Mouse (Mus musculus) kidney, adult 11 months (tissue): ENCODE data around the gene Rap1b.

Experiments used
- DNase-seq: peaks from one replicate; pipeline ENCODE4 v3.0.0; 2022

Rap1b gene

DNA sequence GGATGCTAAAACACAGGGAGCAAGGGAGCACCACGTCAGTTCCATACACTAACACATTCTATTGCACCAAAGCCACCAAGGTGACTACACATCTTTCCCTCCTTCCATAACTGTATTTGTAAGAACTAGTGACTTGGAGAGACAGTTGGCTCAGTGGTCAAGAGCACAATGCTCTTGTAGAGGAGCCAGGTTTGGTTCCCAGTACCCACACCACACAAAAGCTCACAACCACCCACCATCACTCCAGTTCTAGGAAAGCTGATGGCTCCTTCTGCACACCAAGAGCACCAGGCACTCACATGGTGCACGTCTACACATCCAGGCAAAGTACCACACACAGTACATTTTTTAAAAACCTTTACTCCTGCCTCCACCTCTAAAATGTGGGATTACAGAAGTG is 63.8 kb downstream of the Rap1b start:
- DNase-seq, result no peak

DNA sequence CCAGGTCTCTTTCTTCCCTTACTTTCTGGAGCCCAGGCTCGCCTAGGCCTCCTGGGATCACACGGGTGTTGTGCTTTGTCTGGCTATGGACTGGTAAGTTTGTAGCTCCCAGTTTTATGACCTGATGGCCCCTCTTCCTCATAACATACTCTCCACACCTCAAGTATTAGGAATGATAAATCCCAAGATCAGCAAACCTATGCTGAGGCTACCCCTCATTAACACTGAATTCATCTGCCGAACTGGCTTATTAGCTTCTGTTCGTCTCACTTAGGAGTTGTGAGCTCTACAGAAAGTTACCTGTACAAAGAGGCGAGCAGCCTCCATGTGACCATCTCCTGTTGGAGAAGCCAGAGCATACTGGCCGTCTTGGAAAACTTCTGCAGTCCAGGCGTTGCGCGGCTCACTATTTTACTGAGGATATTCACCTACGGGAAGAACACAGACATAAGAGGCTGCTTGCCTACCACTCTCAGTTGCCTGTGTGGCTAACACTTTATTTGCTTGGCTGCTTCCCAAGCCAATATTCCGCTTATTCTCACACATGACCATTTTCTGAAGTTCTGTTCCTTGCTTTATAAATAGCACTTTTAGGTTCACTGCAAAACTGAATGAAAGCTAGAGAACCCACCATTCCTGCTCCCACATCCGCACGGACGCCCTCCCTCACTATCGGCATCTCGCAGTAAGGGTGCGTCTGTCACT is 64.7 kb downstream of the Rap1b start:
- DNase-seq, result no peak

DNA sequence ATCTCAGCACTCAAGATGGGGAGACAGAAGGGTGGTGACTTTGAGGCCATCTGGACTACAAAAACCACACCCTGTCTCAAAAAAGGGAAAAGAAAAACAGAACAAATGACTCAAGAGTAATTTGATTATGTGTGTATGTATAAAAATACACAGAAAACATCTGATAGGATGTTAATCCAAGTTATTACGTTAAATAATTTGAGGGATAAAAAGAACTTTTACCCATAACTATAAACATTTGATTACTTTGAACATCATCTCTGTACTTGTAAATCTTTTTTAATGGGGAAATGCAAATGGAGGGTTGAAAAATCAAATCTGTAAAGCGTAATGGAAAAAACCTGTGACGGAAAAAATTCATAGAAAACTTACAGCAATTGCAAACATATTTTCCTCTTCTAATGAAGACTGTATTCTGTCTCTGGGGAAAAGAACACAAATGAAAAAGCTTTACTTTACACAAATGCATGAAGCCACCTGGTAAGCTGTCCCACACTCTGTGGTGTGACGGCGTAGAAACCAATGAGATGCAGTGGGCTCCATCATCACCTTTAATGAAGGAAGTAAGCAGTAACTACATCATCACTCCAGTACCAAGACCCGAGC is 65.4 kb downstream of the Rap1b start:
- DNase-seq, result no peak

DNA sequence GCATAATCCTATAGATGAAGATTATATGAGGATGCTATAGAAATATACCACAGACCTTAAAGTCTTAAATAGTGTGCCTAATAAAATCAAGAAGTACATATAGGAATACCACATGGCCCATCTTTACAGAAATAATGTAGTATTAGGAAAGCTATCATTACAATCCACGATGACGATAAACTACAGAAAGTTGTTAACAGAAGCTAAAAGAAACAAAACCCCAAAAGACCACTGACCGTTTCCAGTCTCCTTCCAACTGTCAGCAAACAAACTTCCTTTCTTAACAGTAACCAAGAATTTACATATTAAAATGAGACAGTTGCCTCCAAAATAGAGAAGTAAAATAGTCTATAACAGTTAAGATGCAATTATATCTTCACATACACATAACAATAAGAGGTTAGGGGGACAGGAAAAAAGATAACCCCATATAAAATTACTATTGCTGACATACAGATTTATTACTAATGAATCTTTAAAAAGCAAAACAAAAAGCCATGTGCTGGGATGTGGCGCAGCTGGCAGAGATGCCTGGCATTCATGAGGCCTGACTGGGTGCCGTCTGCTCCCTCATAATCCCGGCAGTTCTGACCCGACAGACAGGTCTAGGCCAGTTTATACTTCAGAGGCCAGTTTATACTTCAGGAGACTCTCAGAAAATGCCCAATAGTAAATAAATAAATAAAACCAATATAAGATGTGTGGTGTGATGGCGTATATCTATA is 66.1 kb downstream of the Rap1b start:
- no peak for DNase-seq

DNA sequence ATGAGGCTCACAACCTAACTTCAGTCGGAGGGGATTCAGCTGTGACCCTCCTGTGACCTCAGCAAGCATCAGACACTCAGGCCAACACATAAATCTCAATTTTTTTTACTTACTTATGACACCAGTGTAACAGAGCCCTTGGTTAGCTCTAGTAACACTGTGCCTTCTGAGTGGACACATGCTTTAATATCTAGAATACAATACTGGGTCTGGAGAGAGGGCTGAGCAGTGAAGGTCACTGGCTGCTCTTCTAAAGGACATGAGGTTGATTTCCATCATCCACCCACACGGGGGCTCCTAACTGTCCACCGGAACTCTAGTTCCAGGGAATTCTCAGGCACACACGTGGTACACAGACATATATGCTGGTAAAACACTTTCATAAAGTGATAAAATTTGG is 66.9 kb downstream of the Rap1b start:
- DNase-seq, result no peak

DNA sequence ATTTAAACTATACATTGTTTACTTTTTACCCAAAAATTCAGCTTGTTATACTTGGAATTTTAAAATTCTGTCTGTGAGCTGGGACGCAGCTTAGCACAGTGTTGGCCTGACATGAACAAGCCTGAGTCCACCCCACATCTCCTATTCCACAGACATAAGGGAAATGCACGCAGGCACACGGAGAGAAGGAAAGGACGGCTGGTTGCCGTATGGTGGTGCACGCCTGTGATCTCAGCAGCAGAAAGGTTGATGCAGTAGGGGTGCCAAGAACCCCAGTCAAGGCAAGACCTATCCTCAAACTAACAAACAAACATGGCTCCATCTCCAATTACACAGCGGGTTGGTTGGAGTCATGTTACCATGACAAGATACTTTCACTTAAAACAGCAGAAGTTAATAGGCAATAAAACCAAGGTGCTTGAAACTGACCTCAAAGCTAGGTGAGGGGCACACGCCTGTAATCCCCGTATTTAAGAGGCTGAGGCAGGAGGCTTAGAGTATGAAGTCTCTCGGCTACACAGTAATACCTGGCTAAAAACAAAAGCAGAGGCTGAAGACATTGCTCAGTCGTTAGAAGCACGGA is 67.4 kb downstream of the Rap1b start:
- no peak for DNase-seq

DNA sequence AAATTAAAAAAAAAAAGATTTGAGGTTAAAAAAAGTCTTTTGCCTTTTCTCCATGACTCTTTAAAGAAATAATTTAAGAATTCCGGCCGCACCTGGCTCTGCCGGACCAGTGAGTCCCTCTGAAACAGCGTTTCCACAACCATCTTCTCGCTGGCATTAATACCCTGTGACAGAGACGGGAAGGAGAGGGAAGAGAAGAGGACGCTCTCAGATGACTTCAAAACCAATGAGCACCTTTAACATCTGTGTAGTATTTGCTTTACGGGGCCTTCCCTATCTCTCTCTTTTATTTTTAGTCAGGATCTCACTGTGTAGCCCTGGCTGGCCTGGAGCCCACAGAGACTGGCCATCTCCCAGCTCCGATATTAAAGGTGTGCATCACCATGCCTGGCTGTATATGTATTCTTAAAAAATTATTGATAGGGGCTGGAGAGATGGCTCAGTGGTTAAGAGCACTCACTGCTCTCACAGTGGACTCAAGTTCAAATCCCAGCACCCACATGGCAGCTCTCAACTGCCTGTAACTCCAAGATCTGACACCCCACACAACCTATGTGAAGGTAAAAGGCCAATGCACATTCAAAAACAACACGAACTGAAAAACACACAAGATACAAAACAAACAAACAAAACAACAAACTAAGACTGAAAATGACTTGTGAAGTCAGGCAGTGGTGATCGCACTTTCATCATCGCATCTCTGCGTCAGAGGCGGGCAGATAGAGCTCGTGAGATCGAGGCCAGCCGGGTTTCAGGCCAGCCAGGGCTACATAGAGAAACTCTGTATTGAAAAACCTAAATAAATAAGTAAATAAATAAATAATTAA is 68.1 kb downstream of the Rap1b start:
- no peak for DNase-seq

DNA sequence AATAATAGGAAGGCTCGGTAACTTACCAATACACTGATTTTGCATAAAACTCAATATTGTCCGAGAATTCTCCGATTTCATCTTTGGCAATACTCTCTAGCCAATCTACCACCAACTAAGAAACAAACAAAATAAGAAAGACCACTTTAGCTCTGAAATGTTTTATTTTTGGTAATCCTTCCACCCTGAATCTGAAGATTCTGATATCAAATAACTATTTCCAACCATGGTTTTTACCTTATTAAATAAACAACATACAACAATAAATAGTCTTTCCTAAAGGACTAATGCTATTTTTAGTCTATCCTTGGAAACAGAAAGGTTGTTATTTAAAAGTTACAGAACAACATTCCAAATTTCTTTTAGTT is 68.7 kb downstream of the Rap1b start:
- no peak for DNase-seq

DNA sequence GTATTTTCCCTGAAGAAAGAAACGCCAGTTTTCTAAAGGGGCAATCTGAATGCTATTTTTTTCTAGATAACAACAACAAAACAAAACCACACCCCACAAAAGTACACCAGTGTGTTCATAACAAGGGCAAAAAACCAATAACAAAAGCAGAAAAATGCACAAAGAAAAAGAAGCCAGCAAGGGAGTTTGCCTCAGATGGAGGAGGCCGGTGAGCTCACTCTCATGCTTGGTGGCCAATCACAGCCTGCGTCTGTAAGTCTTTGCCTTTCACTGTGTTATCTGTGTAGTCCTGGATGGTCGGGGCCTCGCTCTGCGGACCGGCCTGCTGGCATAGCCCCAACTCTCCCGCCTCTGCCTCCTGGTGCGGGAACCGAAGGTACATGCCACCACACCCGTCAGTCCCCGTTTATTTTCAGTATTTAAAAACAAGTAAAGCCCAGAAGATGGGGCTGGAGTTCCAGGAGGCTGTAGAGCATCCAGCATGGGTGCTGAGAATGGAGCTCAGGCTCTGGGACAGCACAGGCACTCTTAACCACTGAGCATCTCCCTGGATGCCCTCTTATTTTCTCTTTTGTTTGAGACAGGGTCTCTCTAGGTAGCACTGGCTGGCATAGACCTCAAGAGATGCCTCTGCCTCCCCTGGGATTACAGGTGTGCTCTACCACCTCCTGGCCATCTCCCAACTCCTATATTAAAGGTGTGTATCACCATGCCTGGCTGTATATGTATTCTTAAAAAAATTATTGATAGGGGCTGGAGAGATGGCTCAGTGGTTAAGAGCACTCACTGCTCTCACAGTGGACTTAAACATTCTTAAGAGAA is 69.3 kb downstream of the Rap1b start:
- DNase-seq, result no peak

DNA sequence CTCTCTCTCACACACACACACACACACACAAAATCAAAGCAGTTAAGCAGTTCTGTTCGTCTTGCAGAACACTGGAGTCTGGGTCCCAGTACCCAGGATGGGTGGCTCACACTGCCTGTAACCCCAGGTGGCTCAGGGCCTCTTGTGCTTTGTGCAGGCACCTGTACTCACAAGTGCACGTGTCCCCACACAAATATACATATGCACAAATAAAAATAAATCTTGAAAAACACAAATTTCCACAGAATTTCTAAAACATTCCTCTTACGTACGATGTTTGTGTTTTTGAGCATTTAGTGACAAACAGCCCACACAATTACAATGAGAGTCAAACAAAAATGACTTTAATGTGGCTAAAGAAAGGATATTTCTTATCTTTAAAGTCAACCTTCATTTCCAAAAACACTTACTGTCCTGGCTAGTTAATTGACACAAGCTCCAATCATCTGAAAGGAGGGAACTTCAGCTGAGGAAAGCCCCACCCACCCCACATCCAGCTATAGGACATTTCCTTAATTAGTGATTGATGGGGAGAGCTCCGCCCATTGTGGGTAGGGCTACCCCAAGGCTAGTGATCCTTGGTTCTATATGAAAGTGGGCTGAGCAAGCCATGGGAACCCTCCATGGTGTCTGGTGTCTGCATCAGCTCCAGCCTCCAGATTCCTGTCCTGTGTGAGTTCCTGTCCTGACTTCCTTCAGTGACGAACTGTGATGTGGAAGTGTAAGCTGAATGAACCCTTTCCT is 70.3 kb downstream of the Rap1b start:
- no peak for DNase-seq

DNA sequence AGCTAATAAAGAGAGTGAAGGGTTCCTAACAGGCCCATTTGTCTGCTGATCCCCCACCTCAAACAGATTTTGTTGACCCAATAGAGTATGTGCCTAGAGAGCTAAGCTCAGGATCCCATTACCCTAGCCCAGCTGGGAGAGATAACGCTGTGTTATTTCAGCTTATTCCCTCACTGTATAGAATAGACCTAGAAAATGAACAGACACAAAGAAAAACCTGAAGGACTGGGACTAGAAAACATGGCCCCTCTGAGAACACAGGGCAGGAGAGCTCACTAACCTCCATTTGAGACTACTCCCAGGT is 71.1 kb downstream of the Rap1b start:
- no peak for DNase-seq

DNA sequence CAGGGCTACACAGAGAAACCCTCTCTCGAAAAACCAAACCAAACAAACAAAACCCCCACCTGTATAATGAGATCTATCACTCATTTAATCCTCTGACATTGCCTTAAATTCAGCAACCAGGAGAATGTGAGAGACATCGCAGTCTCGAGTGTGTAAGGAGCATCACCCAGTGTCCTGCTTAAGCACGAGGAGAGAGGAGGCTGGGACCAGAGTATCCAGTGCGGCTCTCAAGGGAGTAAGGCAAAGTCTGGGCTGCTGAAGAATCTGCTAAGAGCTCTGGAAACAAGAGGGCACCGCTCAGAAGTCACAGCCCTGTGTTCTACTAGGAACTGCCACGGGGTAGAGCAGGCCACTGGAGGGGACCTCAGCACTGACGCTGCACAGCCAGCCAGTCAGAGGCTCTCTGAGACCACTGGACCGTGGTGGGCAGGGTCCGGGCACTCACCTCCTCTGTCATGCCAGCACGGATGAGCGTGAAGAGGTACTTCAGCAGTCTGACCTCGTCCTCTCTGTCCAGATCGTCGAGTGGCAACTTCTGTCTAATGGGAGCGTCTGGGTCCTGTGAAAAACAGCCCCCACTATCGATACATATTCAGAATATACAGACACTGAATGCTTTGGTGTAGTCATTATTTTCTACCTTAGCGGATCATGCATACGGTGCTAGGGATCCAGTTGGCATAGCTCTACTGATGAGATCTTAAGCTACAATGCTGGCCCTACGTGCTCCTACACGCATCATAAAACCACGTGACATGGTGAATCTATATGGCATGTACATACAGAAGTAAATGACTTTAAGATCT is 71.6 kb downstream of the Rap1b start:
- DNase-seq, result no peak

DNA sequence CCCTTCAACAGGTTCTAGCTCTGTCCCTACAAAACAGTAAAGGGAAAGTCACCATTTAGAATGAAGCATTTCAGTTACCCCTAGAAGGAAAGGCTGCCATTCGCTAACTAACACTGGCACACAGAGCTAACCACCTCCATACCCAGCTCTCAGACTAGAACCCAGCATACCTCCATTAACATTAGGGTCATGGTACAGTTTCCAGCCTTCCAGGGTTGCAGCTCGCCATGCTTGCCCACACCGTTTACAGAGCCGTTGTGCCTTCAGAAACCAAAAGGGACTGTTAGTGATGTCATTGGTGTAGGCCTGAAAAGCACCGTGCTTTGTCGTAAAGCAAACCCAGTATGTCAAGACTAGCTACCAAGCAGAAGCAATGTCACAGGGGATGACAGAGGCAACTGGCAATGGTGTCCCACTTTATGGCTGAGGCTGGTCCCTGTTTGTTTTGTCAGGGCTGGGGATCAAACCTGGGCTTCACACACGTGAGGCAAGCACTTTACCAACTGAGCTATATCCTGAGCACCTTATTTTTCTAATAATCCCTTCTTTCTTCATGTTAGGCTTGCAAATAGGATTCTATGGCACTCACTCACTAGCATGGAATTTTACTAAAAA is 72.6 kb downstream of the Rap1b start:
- no peak for DNase-seq

DNA sequence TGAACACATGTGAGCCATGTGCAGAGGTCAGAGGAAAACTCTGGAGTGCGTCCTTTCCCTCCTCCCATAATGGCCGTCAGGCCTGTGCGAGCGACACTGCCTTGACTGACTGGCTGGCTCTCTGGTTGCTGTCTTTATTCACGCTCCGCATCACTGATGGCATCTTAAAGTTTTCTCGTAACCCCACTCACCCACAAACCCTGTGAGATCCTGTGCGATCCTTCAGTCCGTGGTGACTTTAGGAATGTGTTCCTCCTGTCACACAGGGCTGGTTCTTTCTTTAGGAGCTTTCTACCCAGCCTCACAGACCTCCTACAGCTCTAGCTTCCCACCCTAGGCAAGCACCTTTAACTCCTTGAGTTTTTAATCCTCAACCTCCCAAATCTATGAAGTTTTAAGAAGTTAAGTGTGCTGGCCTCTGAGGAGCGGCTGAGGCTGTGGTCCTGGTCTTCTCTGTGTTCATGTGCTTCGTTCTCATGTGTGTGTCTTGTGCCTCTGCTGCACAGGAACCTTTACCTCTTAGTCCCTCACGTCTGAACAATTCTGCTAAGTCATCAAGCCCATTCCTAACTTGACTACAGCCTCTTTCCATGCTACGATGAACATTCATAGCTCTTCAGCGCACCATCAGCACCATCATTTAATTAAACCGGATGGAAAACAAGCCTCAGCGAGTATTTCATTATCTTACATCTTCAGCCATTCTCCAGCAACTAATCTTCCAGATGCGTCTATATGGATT is 73.3 kb downstream of the Rap1b start:
- DNase-seq, result no peak

DNA sequence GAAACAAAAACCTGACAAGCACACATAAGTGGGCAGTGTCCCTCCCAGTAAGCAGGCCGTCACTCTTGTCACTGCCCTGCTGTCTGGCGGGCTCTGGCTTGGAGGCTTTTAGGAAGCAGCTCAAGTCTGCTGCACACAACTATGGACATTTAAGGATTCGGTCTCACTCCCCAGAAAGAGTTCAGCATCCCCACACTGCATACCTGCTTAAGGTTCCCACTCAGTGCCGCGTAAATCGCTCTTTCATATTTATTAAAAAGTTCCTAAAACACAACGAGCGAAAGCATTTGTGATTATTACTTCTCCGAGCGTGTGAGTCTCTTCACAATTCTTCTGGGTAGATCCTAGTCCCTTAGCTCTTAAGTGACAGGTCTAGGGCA is 74.7 kb downstream of the Rap1b start:
- no peak for DNase-seq

DNA sequence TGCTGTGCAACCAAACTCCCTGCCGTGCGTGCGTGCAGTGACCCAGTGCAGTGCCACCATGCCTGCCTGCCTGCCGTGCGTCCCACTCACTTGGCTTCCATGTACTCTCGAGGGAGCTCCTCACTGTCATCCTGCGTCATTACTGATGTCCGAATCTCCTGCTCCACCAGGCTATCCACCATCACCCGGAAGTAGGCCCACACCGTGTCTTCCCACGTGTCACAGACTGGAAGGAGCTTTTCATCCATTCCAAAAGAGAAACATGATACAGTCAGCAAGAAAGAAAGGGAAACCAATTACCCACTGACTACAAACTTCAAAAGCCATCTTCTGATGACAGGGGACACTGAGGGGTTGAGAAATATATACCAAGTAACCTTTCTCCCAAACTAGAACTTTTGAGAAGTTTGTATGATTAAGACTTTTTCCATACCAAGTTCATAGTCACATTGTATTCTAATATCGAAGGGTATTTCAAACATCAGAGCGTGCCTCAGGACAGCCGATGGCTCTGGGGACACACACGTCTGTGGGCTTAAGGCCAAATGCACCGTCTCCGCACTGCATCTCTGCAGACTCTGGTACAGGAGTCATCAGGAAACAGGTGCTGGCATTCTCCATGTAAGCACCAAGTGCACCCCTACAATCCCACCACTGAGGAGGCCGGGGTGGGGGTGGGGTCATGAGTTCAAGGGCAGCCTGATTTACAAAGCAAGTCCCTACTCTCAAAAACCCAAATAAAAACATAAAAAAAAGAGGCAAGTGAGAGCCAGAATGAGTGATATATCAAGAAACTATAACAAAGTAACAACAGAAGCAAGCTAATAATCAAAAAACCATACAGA is 75.3 kb downstream of the Rap1b start:
- no peak for DNase-seq

DNA sequence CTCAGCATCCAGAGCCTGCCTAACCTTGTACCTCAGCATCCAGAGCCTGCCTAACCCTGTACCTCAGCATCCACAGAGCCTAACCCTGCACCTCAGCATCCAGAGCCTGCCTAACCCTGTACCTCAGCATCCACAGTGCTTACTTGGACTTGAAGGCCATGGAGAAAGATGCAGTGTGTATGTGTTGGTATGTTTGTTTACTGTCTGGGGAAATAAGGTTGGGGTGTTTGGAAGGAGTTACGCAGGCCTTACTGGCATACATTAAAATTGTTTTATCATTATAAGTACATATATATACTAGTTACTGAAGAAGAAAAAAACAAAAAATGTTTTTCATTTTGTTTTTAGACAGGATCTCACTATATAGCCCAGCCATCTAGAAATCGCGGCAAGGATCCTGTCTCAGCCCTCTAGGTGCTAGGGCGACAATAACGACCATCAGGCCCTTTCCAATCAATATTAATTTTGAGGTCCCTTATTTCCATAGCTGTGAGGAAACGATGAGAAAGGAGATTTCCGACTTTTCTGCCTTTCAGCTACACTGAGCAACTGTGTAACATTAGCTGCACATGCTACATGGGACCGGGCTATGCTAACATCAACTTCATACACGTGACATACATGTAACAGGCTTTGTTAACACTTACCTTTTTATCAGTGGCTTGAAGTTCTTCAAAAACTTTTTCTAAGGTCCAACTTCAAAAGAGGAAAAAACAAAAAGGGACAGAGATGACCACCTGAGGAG is 76.1 kb downstream of the Rap1b start:
- no peak for DNase-seq

DNA sequence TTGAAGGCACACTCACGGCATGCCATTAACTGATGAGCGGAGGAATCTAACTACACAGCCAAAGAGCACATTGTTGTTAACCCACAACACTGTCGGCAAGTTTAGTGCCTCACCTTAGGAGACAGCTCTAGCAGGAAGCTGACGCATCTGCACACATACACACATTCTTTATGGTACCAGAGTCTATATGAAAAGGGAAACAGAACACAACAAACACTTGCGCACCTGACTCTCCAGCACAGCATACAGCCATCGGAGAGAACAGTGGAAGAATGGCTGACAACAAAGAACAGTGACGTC is 77.7 kb downstream of the Rap1b start:
- no peak for DNase-seq
